Comparison of ENCODE assay signal across 8 mouse cellular contexts in genomic region chr15:83997550-83997949, GRCm38 (mm10).
DNase-seq lines count a peak whose midpoint lies in the region; ATAC-seq and TF ChIP-seq lines count a peak whose summit lies in the region.

No protein-coding gene starts in this region.

- H3K4me2 ChIP-seq in kidney, embryonic 16.5 days (replicated peaks; ENCODE audit: low read depth, low read length), result no peak overlapping the region
- peak overlapping the region; percentile 53 for H3K4me2 ChIP-seq in forebrain, embryonic 13.5 days
- no peak overlapping the region for H3K4me2 ChIP-seq in hindbrain, postnatal 0 days (ENCODE audit: low read depth, low read length)
- peak overlapping the region; percentile 5; the same call in 1 of the 2 replicates for H3K4me2 ChIP-seq in neural tube, embryonic 14.5 days (ENCODE audit: low read depth, low read length)

- H3K4me1 ChIP-seq in kidney, embryonic 16.5 days (ENCODE audit: insufficient read depth, low read length), result peaks cover 10% of the 10 kb centered on the region; the same call in 1 of the 2 replicates
- peaks cover 37% of the 10 kb centered on the region for H3K4me1 ChIP-seq in forebrain, embryonic 13.5 days
- H3K4me1 ChIP-seq in hindbrain, postnatal 0 days (ENCODE audit: insufficient read depth, low read length), result 0 out of 2 replicates have a peak, but pooled peaks cover 5% of the 10 kb centered on the region
- peaks cover 16% of the 10 kb centered on the region; the same call in 1 of the 2 replicates for H3K4me1 ChIP-seq in neural tube, embryonic 14.5 days (ENCODE audit: control insufficient read depth, insufficient read depth, low read length)

- WGBS in kidney, embryonic 16.5 days, result 18% methylated on average over 4 of the region's 4 CpGs
- WGBS in forebrain, embryonic 13.5 days, result 11% methylated on average over 4 of the region's 4 CpGs
- WGBS in hindbrain, postnatal 0 days, result 7% methylated on average over 4 of the region's 4 CpGs
- 24% methylated on average over 4 of the region's 4 CpGs for WGBS in neural tube, embryonic 14.5 days

- no peak overlapping the region for H3K9ac ChIP-seq in kidney, embryonic 16.5 days (replicated peaks; ENCODE audit: low read length)
- no peak overlapping the region for H3K9ac ChIP-seq in forebrain, embryonic 13.5 days
- H3K9ac ChIP-seq in hindbrain, postnatal 0 days (replicated peaks; ENCODE audit: low read length), result no peak overlapping the region
- H3K9ac ChIP-seq in neural tube, embryonic 14.5 days (replicated peaks; ENCODE audit: low read depth, low read length), result no peak overlapping the region

- H3K9me3 ChIP-seq in kidney, embryonic 16.5 days (ENCODE audit: low read length), result no peaks in the 10 kb centered on the region
- no peaks in the 10 kb centered on the region for H3K9me3 ChIP-seq in forebrain, embryonic 13.5 days (replicated peaks)
- H3K9me3 ChIP-seq in hindbrain, postnatal 0 days (ENCODE audit: low read length), result no peaks in the 10 kb centered on the region
- no peaks in the 10 kb centered on the region for H3K9me3 ChIP-seq in neural tube, embryonic 14.5 days (ENCODE audit: control insufficient read depth, low read length)

- H3K27ac ChIP-seq in kidney, embryonic 16.5 days (ENCODE audit: low read length), result peak overlapping the region; percentile 62
- H3K27ac ChIP-seq in forebrain, embryonic 13.5 days, result peak overlapping the region; percentile 92
- no peak overlapping the region for H3K27ac ChIP-seq in hindbrain, postnatal 0 days
- H3K27ac ChIP-seq in neural tube, embryonic 14.5 days (ENCODE audit: low read depth, low read length), result peak overlapping the region; percentile 74

- TF ChIP-seq CTCF in hindbrain, postnatal 0 days (IDR thresholded peaks at IDR 0.05; ENCODE audit: low read depth), result peak; percentile 51

- 0 out of 2 replicates have a peak, but pooled peaks cover 7% of the 10 kb centered on the region for H3K27me3 ChIP-seq in kidney, embryonic 16.5 days (ENCODE audit: insufficient read depth, low read length)
- H3K27me3 ChIP-seq in forebrain, embryonic 13.5 days, result no peaks in the 10 kb centered on the region
- H3K27me3 ChIP-seq in hindbrain, postnatal 0 days (ENCODE audit: insufficient read depth, low read length), result no peaks in the 10 kb centered on the region
- no peaks in the 10 kb centered on the region for H3K27me3 ChIP-seq in neural tube, embryonic 14.5 days (ENCODE audit: control insufficient read depth, insufficient read depth, low read length)

- no peak overlapping the region for H3K4me3 ChIP-seq in kidney, embryonic 16.5 days (ENCODE audit: low read length)
- H3K4me3 ChIP-seq in forebrain, embryonic 13.5 days, result no peak overlapping the region
- H3K4me3 ChIP-seq in hindbrain, postnatal 0 days (ENCODE audit: low read length), result no peak overlapping the region
- H3K4me3 ChIP-seq in neural tube, embryonic 14.5 days (ENCODE audit: low read depth, low read length), result no peak overlapping the region

- DNase-seq in kidney, postnatal 25 days, result no peak
- DNase-seq in hindbrain, postnatal 0 days (ENCODE audit: low spot score), result peak; percentile 34
- DNase-seq in adrenal gland, postnatal 10 days, result no peak
- DNase-seq in yolk sac, embryonic 10.5 days (ENCODE audit: low spot score), result no peak
- DNase-seq in adrenal gland, adult (ENCODE audit: inconsistent age in 2 of 2, low spot score in 1 of 2), result no peak

- ATAC-seq in kidney, embryonic 16.5 days (ENCODE audit: low FRiP score, low TSS enrichment), result peak; percentile 66
- peak; percentile 88 for ATAC-seq in forebrain, embryonic 13.5 days
- peak; percentile 54 for ATAC-seq in hindbrain, postnatal 0 days
- peak; percentile 42; the same call in 1 of the 2 replicates for ATAC-seq in neural tube, embryonic 14.5 days (ENCODE audit: low read depth)

- no peaks in the 10 kb centered on the region for H3K36me3 ChIP-seq in kidney, embryonic 16.5 days (ENCODE audit: insufficient read depth, low read length)
- no peaks in the 10 kb centered on the region for H3K36me3 ChIP-seq in forebrain, embryonic 13.5 days (ENCODE audit: poor library complexity, severe bottlenecking)
- no peaks in the 10 kb centered on the region for H3K36me3 ChIP-seq in hindbrain, postnatal 0 days (ENCODE audit: insufficient read depth, low read length)
- no peaks in the 10 kb centered on the region for H3K36me3 ChIP-seq in neural tube, embryonic 14.5 days (ENCODE audit: control insufficient read depth, insufficient read depth, low read length)

Comparison
In these comparisons a context has a peak if more than half of its experiments do, and no peak if none do; other contexts are left out.
1. H3K4me2 ChIP-seq: peak in forebrain, embryonic 13.5 days (single experiment) and neural tube, embryonic 14.5 days (single experiment); none in kidney, embryonic 16.5 days (single experiment) and hindbrain, postnatal 0 days (single experiment).
2. Peak in every context shown above with its lines, with median percentiles within 50 percentile points of each other: ATAC-seq.